Mouse (Mus musculus): ENCODE measurements around the gene Tm4sf20.

The Tm4sf20 gene

GRCm38 (mm10) chr1:82768269-82768668 lies at the start of gene Tm4sf20:
Gene Tm4sf20 (minus strand): TSS chr1:82768461.
- 79% methylated on average over 5 of the region's 5 CpGs for WGBS

DNA sequence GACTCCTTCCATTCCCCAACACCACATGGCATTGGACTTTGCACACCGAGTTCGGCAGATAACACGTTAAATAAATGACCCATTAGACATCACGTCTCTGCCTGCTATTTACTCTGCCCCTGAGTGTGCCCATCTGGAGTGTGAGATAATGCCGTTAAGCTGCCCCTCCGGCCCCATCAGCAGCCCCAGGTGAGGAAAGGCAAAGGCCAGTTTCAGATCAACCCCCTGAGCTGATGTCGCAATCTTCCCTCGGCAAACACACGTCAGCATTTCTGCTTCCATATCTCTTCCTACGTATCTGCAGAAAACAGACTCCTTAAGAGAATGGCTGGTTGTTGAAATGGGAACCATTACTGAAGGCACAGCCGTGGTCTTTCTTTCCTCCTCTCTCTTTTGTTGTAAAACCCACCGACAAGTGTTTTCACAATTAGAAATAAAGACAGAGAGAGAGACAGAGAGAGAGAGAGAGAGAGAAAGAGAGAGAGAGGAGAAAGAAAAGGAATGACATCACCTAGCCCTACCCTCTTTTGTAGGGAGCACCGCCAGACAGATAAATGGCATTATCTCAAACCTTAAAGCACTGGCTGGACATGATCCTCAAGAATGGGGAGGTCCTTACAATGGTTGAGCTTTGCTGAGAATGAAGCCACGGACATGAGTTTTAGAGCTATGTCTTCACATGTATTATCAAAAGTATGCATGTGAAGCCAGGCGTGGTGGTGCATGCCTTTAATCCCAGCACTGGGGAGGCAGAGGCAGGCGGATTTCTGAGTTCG lies 47.9 kb upstream of the Tm4sf20 start:
- 81% methylated on average over 17 of the region's 17 CpGs for WGBS

- 79% methylated on average over 1 of the region's 1 CpGs for WGBS
Measured at GRCm38 (mm10) chr1:82811766-82812165, 43.5 kb upstream of the Tm4sf20 start.

- WGBS = 58% methylated on average over 3 of the region's 3 CpGs
Measured at GRCm38 (mm10) chr1:82808564-82808963, 40.3 kb upstream of the Tm4sf20 start.

GRCm38 (mm10) chr1:82807206-82807605 lies 38.9 kb upstream of the Tm4sf20 start:
- WGBS = 77% methylated on average over 7 of the region's 7 CpGs

- WGBS = 57% methylated on average over 8 of the region's 8 CpGs
Measured at GRCm38 (mm10) chr1:82806391-82806790, 38.1 kb upstream of the Tm4sf20 start.

- 56% methylated on average over 1 of the region's 1 CpGs for WGBS
Measured at GRCm38 (mm10) chr1:82804059-82804458, 35.8 kb upstream of the Tm4sf20 start.

GRCm38 (mm10) chr1:82803608-82804007 lies 35.3 kb upstream of the Tm4sf20 start:
- 77% methylated on average over 7 of the region's 7 CpGs for WGBS

DNA sequence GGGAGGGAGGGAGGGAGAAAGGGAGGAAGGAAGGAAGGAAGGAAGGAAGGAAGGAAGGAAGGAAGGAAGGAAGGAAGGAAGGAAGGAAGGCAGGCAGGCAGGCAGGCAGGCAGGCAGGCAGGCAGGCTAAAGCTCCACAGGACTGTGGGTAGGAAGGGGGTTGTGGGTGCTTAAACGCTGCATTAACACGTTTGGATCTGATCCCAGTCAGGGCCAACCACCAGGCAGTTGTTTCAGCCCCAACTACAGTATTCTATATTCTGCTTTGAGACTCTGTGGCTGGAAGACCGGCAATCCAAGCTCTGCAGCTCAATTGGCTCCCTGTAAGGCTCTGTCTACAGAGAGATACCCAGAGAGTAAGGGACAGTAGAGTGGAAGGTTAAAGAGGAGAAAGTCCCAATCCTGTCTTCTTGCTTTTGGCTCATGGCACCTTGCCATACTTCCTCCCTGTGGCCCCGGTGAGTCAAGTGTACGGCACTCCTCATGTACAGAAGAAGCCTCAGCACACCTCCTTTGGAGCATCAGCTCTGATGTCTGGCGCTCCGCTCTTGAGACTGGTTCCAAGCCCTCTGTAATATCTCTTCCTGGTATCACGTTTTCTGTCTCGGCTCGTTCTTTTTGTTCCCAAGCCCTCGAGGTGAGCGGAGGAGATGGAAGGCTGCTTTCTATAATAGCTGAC lies 33.0 kb upstream of the Tm4sf20 start:
- 50% methylated on average over 12 of the region's 12 CpGs for WGBS

- 90% methylated on average over 4 of the region's 4 CpGs for WGBS
Measured at GRCm38 (mm10) chr1:82798922-82799321, 30.7 kb upstream of the Tm4sf20 start.

DNA sequence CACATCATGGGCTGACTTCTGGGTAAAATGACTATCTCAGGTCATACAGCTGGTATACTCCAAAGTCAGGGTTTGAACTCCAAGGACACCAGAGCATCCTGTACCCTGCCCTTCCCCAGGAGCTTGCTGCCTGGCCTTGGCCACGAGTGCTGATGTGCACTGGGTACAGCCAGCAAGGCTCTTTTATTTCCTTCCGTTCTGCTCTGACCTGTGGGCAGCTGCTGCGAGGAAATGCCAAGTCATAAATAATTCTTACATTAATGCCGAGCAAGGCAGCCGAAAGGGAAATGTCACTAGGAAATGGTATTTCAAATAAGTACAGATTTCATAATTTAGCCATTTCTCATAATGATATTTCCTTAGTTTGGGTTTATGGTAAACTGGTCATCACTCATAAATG lies 30.0 kb upstream of the Tm4sf20 start:
- 65% methylated on average over 5 of the region's 5 CpGs for WGBS

DNA sequence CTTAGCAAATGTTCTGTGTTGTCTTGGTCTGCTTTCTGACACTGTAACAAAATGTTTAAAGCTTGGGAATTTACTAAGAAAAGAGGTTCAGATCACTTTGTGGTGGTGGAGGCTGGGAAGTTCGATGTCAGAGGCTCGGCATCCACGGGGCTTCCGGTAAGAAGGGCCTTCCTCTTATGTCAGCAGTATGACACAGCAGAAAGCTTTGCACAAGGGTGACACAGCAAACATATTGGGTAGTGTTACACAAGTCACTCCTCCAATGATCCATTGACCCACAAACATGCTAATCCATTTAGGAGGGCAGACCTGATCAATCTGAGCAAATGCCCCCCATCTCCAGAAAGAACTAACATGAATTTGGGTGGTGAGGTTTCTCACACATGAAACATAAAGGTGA lies 28.8 kb upstream of the Tm4sf20 start:
- WGBS = 90% methylated on average over 4 of the region's 4 CpGs

GRCm38 (mm10) chr1:82795702-82796443 lies 27.6 kb upstream of the Tm4sf20 start:
- WGBS = 51% methylated on average over 18 of the region's 18 CpGs

- WGBS = 83% methylated on average over 2 of the region's 2 CpGs
Measured at GRCm38 (mm10) chr1:82795211-82795610, 26.9 kb upstream of the Tm4sf20 start.

GRCm38 (mm10) chr1:82793986-82794385 lies 25.7 kb upstream of the Tm4sf20 start:
- 38% methylated on average over 4 of the region's 4 CpGs for WGBS

DNA sequence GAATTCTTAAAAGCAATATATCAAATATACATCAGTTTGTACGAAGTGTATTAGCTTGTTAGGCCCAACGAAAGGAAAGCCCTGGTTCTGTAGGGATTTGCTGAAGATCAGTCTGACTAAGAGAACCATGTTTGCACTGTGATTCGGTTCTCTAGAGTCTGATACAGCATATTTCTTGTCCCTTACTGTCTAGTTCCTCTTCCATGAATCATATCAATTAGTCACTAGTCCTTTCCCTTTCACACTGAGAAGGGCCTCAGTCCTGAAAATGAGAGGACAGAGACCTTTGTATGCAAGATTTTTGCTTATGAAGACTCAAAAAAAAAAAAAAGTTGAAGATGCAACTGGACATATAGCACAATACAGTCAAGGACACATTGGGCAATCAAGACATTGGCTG lies 24.8 kb upstream of the Tm4sf20 start:
- WGBS = 86% methylated on average over 3 of the region's 3 CpGs

GRCm38 (mm10) chr1:82792238-82792637 lies 24.0 kb upstream of the Tm4sf20 start:
- WGBS = 94% methylated on average over 6 of the region's 6 CpGs

GRCm38 (mm10) chr1:82791105-82791504 lies 22.8 kb upstream of the Tm4sf20 start:
- WGBS = 85% methylated on average over 11 of the region's 11 CpGs

DNA sequence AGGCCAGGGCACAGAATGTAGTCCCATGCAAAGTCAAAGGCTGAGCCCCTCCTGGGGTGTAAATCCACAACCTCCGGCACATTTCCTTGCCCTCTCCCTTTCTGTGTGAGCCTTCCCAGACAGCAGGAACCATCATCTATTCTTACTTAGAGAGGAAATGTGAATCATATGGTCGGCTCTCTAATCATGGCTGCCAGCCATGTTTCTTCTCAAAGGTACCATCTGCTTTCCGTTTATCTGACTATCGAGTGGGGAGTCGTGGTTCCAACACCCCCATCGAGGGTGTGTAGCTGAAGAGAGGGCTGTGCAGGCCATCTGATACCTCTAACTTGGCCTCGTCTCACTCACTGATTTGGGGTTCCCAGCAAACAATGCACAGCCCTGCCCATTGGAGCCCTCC lies 19.8 kb upstream of the Tm4sf20 start:
- WGBS = 37% methylated on average over 7 of the region's 7 CpGs

- 0% methylated on average over 2 of the region's 2 CpGs for WGBS
Measured at GRCm38 (mm10) chr1:82787414-82787813, 19.2 kb upstream of the Tm4sf20 start.

DNA sequence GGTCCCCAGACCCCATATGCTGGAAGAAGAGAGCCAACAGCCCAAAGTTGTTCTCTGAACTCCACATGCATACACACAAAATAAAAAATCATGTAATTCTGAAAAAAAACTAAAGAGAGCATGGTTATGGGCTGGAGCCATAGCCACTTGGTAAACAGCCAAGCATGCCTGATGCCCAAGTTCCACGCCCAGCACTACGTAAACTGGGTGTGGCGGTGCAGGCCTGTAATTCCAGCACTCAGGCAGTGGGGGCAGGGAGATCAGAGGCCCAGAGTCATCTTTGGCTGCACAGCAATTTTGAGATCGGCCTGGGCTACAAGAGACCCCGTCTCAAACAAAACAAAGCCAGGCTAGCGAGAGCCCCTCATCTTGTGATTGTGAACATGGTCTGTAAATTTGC lies 17.3 kb upstream of the Tm4sf20 start:
- WGBS = 75% methylated on average over 6 of the region's 6 CpGs

GRCm38 (mm10) chr1:82783559-82783958 lies 15.3 kb upstream of the Tm4sf20 start:
- WGBS = 75% methylated on average over 3 of the region's 3 CpGs

Measured in cerebral cortex, adult 2 months (tissue).